Mouse (Mus musculus) forebrain, postnatal 0 days (tissue): ENCODE results near the gene Kl. TPM values are rescaled to one million over a fixed set of nuclear protein-coding genes. Genes with fewer than 3 reads are reported as not detected.

Source experiments
- ATAC-seq: fragments of 200-750 bp; cut with Nextera tagmentation; 2 replicates; pipeline ENCODE4 v1.8.0; 2017; ENCODE audit warnings: mild to moderate bottlenecking, moderate library complexity
- DNase-seq: peaks from one replicate; pipeline ENCODE4 v3.0.0-alpha.2; 2015
- H3K27ac ChIP-seq: fragments of 300-500 bp; sonication (generic); 2 replicates; pipeline ENCODE4 v1.5.1; 2014; ENCODE audit warnings: low read depth, mild to moderate bottlenecking, antibody characterized with exemption, low read length, moderate library complexity, mixed read lengths
- H3K27me3 ChIP-seq: fragments of 300-500 bp; sonication (generic); 2 replicates; pipeline ENCODE4 v1.6.1; 2014; ENCODE audit warnings: mild to moderate bottlenecking, low read length, mixed read lengths; ENCODE audit not compliant: insufficient read depth
- H3K36me3 ChIP-seq: fragments of 300-500 bp; sonication (generic); 2 replicates; pipeline ENCODE4 v1.6.1; 2014; ENCODE audit warnings: mild to moderate bottlenecking, moderate library complexity; ENCODE audit not compliant: insufficient read depth
- H3K4me1 ChIP-seq: fragments of 300-500 bp; sonication (generic); 2 replicates; pipeline ENCODE4 v1.6.1; 2014; ENCODE audit warnings: antibody characterized with exemption; ENCODE audit not compliant: insufficient read depth
- H3K4me2 ChIP-seq: fragments of 300-500 bp; sonication (generic); 2 replicates; pipeline ENCODE4 v1.6.1; 2014; ENCODE audit warnings: low read depth, mild to moderate bottlenecking, moderate library complexity
- H3K4me3 ChIP-seq: fragments of 300-500 bp; sonication (generic); 2 replicates; pipeline ENCODE4 v1.5.1; 2014; ENCODE audit warnings: low read depth, low read length, mixed read lengths
- H3K9ac ChIP-seq: fragments of 300-500 bp; sonication (generic); 2 replicates; pipeline ENCODE4 v1.6.1; 2014; ENCODE audit warnings: mild to moderate bottlenecking
- H3K9me3 ChIP-seq: fragments of 300-500 bp; sonication (generic); 2 replicates; pipeline ENCODE4 v1.6.1; 2016; ENCODE audit warnings: low read length
- CTCF ChIP-seq: sonication (generic); IDR thresholded peaks from 2 replicates; pipeline ENCODE4 v1.5.1; 2016; ENCODE audit warnings: antibody characterized with exemption, control low read depth, low read depth
- WGBS: fragments of 180-500 bp; shearing (Covaris S2); extraction: QIAGEN DNeasy Blood & Tissue Kit; methylation state at CpG from one replicate; pipeline ENCODE4 v1.1.7; 2014; 5-methylcytosine and 5-hydroxymethylcytosine counted together
- polyA plus RNA-seq: library from polyadenylated mRNA; unstranded; fragments of >200 nt; fragmentation: Nextera tagmentation; extraction: Ambion mirVana; gene quantifications from 2 replicates; pipeline ENCODE4 v1.2.1, GENCODE M21; 2015
- total RNA-seq: library from RNA; depleted of rRNA; stranded (reverse); fragments of >200 nt; gene quantifications from 2 replicates; pipeline ENCODE4 v1.2.3, GENCODE M21; 2014

The Kl gene
- total and polyA plus RNA-seq, 2 experiments from 2014 or later = 0.61 to 1.5 TPM

- Histone ChIP-seq H3K36me3 (no peaks in the 10 kb centered on the region), H3K27ac (no peak overlapping the region), H3K27me3 (no peaks in the 10 kb centered on the region), H3K9ac (no peak overlapping the region), H3K4me2 (no peak overlapping the region), H3K4me3 (no peak overlapping the region), H3K4me1 (no peaks in the 10 kb centered on the region), H3K9me3 (no peaks in the 10 kb centered on the region)
- WGBS = 95% methylated on average over 2 of the region's 2 CpGs
- DNase-seq = no peak
- peak; percentile 27 for TF ChIP-seq CTCF
- ATAC-seq = no peak
Observed at GRCm38 (mm10) chr5:150945576-150945975, 6.8 kb upstream of the Kl start.

- no peak overlapping the region for H3K4me2 ChIP-seq
- no peak overlapping the region for H3K4me3 ChIP-seq
- H3K9me3 ChIP-seq = no peaks in the 10 kb centered on the region
- H3K36me3 ChIP-seq = no peaks in the 10 kb centered on the region
- no peak for TF ChIP-seq CTCF
- H3K27ac ChIP-seq = no peak overlapping the region
- DNase-seq = no peak
- ATAC-seq = no peak
- H3K9ac ChIP-seq = no peak overlapping the region
- H3K27me3 ChIP-seq = peaks cover 22% of the 10 kb centered on the region
- H3K4me1 ChIP-seq = no peaks in the 10 kb centered on the region
- WGBS = 90% methylated on average over 3 of the region's 3 CpGs
Observed at GRCm38 (mm10) chr5:150949131-150949530, 3.3 kb upstream of the Kl start.

DNA sequence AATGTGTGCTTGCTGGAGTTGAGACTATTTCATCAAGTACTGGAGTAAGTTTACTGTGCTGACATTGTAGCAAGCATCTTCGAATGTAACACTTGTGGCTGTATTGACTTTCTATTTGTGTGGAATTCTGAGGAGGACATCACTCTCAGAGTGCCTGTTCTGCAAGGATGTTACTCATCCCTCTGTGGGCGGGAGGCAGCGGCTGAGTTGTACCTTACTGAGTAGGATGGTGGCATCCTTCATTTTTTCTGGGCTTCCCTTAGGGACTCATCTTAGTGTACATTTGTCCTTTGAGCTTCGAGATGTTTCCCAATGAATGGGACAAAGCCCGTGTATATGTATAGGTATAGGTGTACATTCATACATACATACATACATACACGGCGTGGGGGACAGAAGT lies 1.1 kb upstream of the Kl start:
- Histone ChIP-seq H3K36me3 (no peaks in the 10 kb centered on the region), H3K27me3 (peaks cover 22% of the 10 kb centered on the region), H3K4me2 (no peak overlapping the region), H3K9me3 (no peaks in the 10 kb centered on the region), H3K4me3 (no peak overlapping the region), H3K27ac (no peak overlapping the region), H3K9ac (no peak overlapping the region), H3K4me1 (no peaks in the 10 kb centered on the region)
- 90% methylated on average over 7 of the region's 7 CpGs for WGBS
- no peak for TF ChIP-seq CTCF
- no peak for DNase-seq
- ATAC-seq = no peak

DNA sequence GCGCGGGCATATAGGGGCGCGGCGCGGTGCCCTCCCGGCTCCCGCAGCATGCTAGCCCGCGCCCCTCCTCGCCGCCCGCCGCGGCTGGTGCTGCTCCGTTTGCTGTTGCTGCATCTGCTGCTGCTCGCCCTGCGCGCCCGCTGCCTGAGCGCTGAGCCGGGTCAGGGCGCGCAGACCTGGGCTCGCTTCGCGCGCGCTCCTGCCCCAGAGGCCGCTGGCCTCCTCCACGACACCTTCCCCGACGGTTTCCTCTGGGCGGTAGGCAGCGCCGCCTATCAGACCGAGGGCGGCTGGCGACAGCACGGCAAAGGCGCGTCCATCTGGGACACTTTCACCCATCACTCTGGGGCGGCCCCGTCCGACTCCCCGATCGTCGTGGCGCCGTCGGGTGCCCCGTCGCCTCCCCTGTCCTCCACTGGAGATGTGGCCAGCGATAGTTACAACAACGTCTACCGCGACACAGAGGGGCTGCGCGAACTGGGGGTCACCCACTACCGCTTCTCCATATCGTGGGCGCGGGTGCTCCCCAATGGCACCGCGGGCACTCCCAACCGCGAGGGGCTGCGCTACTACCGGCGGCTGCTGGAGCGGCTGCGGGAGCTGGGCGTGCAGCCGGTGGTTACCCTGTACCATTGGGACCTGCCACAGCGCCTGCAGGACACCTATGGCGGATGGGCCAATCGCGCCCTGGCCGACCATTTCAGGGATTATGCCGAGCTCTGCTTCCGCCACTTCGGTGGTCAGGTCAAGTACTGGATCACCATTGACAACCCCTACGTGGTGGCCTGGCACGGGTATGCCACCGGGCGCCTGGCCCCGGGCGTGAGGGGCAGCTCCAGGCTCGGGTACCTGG lies 488 bp downstream of the Kl start:
- DNase-seq (peak; percentile 39), ATAC-seq (peak; percentile 81)
- Histone ChIP-seq H3K36me3 (no peaks in the 10 kb centered on the region), H3K4me2 (peak overlapping the region; percentile 65), H3K9me3 (no peaks in the 10 kb centered on the region), H3K27me3 (peaks cover 22% of the 10 kb centered on the region), H3K9ac (peak overlapping the region; percentile 43), H3K27ac (no peak overlapping the region), H3K4me1 (no peaks in the 10 kb centered on the region), H3K4me3 (peak overlapping the region; percentile 51)
- 5% methylated on average over 82 of the region's 89 CpGs for WGBS
- peak; percentile 51 for TF ChIP-seq CTCF

- DNase-seq = no peak
- Histone ChIP-seq H3K4me3 (no peak overlapping the region), H3K36me3 (no peaks in the 10 kb centered on the region), H3K4me2 (no peak overlapping the region), H3K27me3 (peaks cover 22% of the 10 kb centered on the region), H3K9ac (no peak overlapping the region), H3K9me3 (no peaks in the 10 kb centered on the region), H3K27ac (no peak overlapping the region), H3K4me1 (no peaks in the 10 kb centered on the region)
- 80% methylated on average over 9 of the region's 9 CpGs for whole genome bisulfite sequencing
- no peak for TF ChIP-seq CTCF
- no peak for ATAC-seq
Observed at GRCm38 (mm10) chr5:150954791-150955190, 2.4 kb downstream of the Kl start.

GRCm38 (mm10) chr5:150959861-150960260 lies 7.5 kb downstream of the Kl start:
- no peaks in the 10 kb centered on the region for H3K27me3 ChIP-seq
- no peaks in the 10 kb centered on the region for H3K9me3 ChIP-seq
- H3K4me3 ChIP-seq = no peak overlapping the region
- H3K27ac ChIP-seq = no peak overlapping the region
- no peaks in the 10 kb centered on the region for H3K36me3 ChIP-seq
- TF ChIP-seq CTCF = no peak
- 86% methylated on average over 1 of the region's 1 CpGs for whole genome bisulfite sequencing
- no peak for ATAC-seq
- no peak overlapping the region for H3K9ac ChIP-seq
- H3K4me1 ChIP-seq = no peaks in the 10 kb centered on the region
- no peak overlapping the region for H3K4me2 ChIP-seq
- no peak for DNase-seq

DNA sequence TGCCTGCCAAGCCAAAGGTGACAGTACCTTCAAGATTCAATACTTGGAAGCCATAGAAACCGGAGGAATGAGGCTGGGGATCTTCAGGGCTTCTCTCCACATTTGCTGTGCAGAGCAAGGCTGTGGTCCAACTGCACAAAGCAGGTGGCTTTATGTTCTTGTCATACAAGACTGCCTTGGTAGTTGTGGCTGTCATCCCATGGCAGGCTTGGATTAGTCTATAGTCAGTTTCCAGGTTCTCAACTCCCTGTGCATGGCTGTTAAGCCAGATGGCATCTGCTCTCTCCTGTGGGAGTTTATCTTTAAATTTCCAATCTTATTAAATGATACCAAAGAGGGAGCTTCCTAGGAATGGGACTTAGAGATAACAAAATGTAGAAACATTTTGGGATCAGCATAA lies 9.2 kb downstream of the Kl start:
- no peaks in the 10 kb centered on the region for H3K9me3 ChIP-seq
- ATAC-seq (no peak), DNase-seq (peak; percentile 8)
- H3K27me3 ChIP-seq = no peaks in the 10 kb centered on the region
- WGBS = 88% methylated on average over 1 of the region's 1 CpGs
- TF ChIP-seq CTCF = no peak
- no peaks in the 10 kb centered on the region for H3K36me3 ChIP-seq
- no peak overlapping the region for H3K9ac ChIP-seq
- no peaks in the 10 kb centered on the region for H3K4me1 ChIP-seq
- no peak overlapping the region for H3K4me3 ChIP-seq
- no peak overlapping the region for H3K4me2 ChIP-seq
- H3K27ac ChIP-seq = no peak overlapping the region
